Mouse (Mus musculus) thymus, postnatal 0 days (tissue): ENCODE data around the gene AU021092. TPM values are rescaled to one million over a fixed set of nuclear protein-coding genes. Genes with fewer than 3 reads are reported as not detected.
"Not testable (repeated sequence)": the region's sequence is repeated elsewhere in the genome, so short reads cannot be mapped to it uniquely, and the experiment has no call there.

Experiments
- DNase-seq: peaks from one replicate; pipeline ENCODE4 v3.0.0-alpha.2; 2015; ENCODE audit warnings: low spot score
- polyA plus RNA-seq: library from polyadenylated mRNA; unstranded; fragments of >200 nt; fragmentation: Nextera tagmentation; extraction: Ambion mirVana; gene quantifications from 2 replicates; pipeline ENCODE4 v1.2.1, GENCODE M21; 2015

Gene AU021092
- polyA plus RNA-seq: 1.0 and 1.1 TPM in 2 replicates

- no peak for DNase-seq
Observed at GRCm38 (mm10) chr16:5222140-5222539, at the start of gene AU021092. Gene AU021092, minus strand, starts transcription at chr16:5222299.

- DNase-seq: no peak
Observed at GRCm38 (mm10) chr16:5271411-5272035, 49.4 kb upstream of the AU021092 start.

- no peak for DNase-seq
Observed at GRCm38 (mm10) chr16:5263926-5264325, 41.8 kb upstream of the AU021092 start.

GRCm38 (mm10) chr16:5263156-5263555 lies 41.1 kb upstream of the AU021092 start:
- DNase-seq: no peak

GRCm38 (mm10) chr16:5255779-5256496 lies 33.8 kb upstream of the AU021092 start, which contains the start of gene Eef2kmt:
Gene Eef2kmt, minus strand, starts transcription at chr16:5255983.
- peak; percentile 99 for DNase-seq

GRCm38 (mm10) chr16:5255081-5255740 lies 33.1 kb upstream of the AU021092 start:
- no peak for DNase-seq

GRCm38 (mm10) chr16:5254346-5255025 lies 32.4 kb upstream of the AU021092 start:
- DNase-seq: peak; percentile 90

- DNase-seq: no peak
Observed at GRCm38 (mm10) chr16:5252260-5252659, 30.2 kb upstream of the AU021092 start.

GRCm38 (mm10) chr16:5250891-5251290 lies 28.8 kb upstream of the AU021092 start:
- DNase-seq: no peak

GRCm38 (mm10) chr16:5244411-5244810 lies 22.3 kb upstream of the AU021092 start:
- peak; percentile 43 for DNase-seq

- no peak for DNase-seq
Observed at GRCm38 (mm10) chr16:5242882-5243281, 20.8 kb upstream of the AU021092 start.

- DNase-seq: no peak
Observed at GRCm38 (mm10) chr16:5242355-5242754, 20.3 kb upstream of the AU021092 start.

- DNase-seq: peak; percentile 92
Observed at GRCm38 (mm10) chr16:5233418-5234313, 11.6 kb upstream of the AU021092 start, which contains the start of gene Alg1. Gene Alg1, plus strand, starts transcription at chr16:5233621.

GRCm38 (mm10) chr16:5232982-5233381 lies 10.9 kb upstream of the AU021092 start:
- DNase-seq: no peak

- not testable (repeated sequence) for DNase-seq
Observed at GRCm38 (mm10) chr16:5228103-5228502, 6.0 kb upstream of the AU021092 start.

GRCm38 (mm10) chr16:5227501-5227900 lies 5.4 kb upstream of the AU021092 start:
- DNase-seq: not testable (repeated sequence)

- not testable (repeated sequence) for DNase-seq
Observed at GRCm38 (mm10) chr16:5226534-5226933, 4.4 kb upstream of the AU021092 start.

- DNase-seq: no peak
Observed at GRCm38 (mm10) chr16:5221403-5221802, 696 bp downstream of the AU021092 start.

- no peak for DNase-seq
Observed at GRCm38 (mm10) chr16:5217341-5218133, 4.6 kb downstream of the AU021092 start.

- no peak for DNase-seq
Observed at GRCm38 (mm10) chr16:5216686-5217085, 5.4 kb downstream of the AU021092 start.
